Mouse (Mus musculus) lung, embryonic 15.5 days (tissue): ENCODE measurements at regions not wholly inside any gene's neighbourhood (a gene's known extent, or its start where the extent isn't known, plus 50 kb on each side); places are given as distances from the start of the nearest gene placed in this dataset.

ENCODE experiments used
- ATAC-seq: fragments of 200-750 bp; cut with Nextera tagmentation; 2 replicates; pipeline ENCODE4 v1.8.0; 2017; ENCODE audit warnings: moderate number of reproducible peaks, borderline replicate concordance; ENCODE audit not compliant: low FRiP score, low TSS enrichment; ENCODE audit errors: extremely low read depth
- H3K27ac ChIP-seq: fragments of 300-500 bp; sonication (generic); 2 replicates; pipeline ENCODE4 v1.5.1; 2015; ENCODE audit warnings: moderate library complexity, mild to moderate bottlenecking, inconsistent platforms
- H3K27me3 ChIP-seq: fragments of 300-500 bp; sonication (generic); 2 replicates; pipeline ENCODE4 v1.6.1; 2015; ENCODE audit warnings: inconsistent platforms
- H3K36me3 ChIP-seq: fragments of 300-500 bp; sonication (generic); 2 replicates; pipeline ENCODE4 v1.6.1; 2015; ENCODE audit warnings: inconsistent platforms
- H3K4me1 ChIP-seq: fragments of 300-500 bp; sonication (generic); 2 replicates; pipeline ENCODE4 v1.6.1; 2015; ENCODE audit warnings: inconsistent platforms
- H3K4me2 ChIP-seq: fragments of 300-500 bp; sonication (generic); 2 replicates; pipeline ENCODE4 v1.6.1; 2015; ENCODE audit warnings: inconsistent platforms, mild to moderate bottlenecking, moderate library complexity
- H3K4me3 ChIP-seq: fragments of 300-500 bp; sonication (generic); 2 replicates; pipeline ENCODE4 v1.5.1; 2015; ENCODE audit warnings: mild to moderate bottlenecking, inconsistent platforms
- H3K9ac ChIP-seq: fragments of 300-500 bp; sonication (generic); 2 replicates; pipeline ENCODE4 v1.6.1; 2015; ENCODE audit warnings: inconsistent platforms
- H3K9me3 ChIP-seq: fragments of 300-500 bp; sonication (generic); 2 replicates; pipeline ENCODE4 v1.6.1; 2016; ENCODE audit warnings: inconsistent platforms
- WGBS: fragments of 180-500 bp; shearing (Covaris S2); methylation state at CpG from one replicate; pipeline ENCODE4 v1.1.7; 2015; 5-methylcytosine and 5-hydroxymethylcytosine counted together

- H3K4me3 ChIP-seq, result peak overlapping the region; percentile 31
- no peaks in the 10 kb centered on the region for H3K4me1 ChIP-seq
- ATAC-seq, result no peak
- H3K27me3 ChIP-seq, result no peaks in the 10 kb centered on the region
- peak overlapping the region; percentile 57 for H3K4me2 ChIP-seq
- no peak overlapping the region for H3K27ac ChIP-seq
- no peaks in the 10 kb centered on the region for H3K36me3 ChIP-seq
- no peaks in the 10 kb centered on the region for H3K9me3 ChIP-seq
- WGBS, result 4% methylated on average over 19 of the region's 19 CpGs
- no peak overlapping the region; the same call in 1 of the 2 replicates for H3K9ac ChIP-seq
Observed at GRCm38 (mm10) chr2:57616525-57617225, 379.2 kb downstream of the Gpd2 start.

DNA sequence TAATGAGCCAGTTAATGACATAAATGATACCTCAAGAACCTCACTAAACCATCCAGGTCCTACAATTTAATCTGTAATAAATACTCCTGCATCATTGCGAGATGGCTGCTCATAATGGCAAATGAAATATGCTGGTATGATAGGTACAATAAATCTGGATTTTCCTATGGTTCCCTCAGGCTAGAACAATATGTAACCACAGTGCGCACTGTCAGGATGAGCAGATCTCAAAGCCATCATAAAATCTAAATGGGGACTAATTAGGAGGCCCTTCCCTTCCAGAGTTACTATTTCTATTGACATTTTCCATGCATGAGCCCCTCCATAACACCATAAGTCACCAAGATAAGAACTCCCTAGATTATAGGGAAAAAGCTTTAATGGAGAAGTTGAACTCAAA lies 379.8 kb downstream of the Gpd2 start:
- H3K27ac ChIP-seq, result no peak overlapping the region
- H3K4me3 ChIP-seq, result no peak overlapping the region
- 0 out of 2 replicates have a peak overlapping the region, but pooled peaks have one; percentile 57 for H3K4me2 ChIP-seq
- H3K27me3 ChIP-seq, result no peaks in the 10 kb centered on the region
- ATAC-seq, result no peak
- no peaks in the 10 kb centered on the region for H3K4me1 ChIP-seq
- H3K9me3 ChIP-seq, result no peaks in the 10 kb centered on the region
- H3K36me3 ChIP-seq, result no peaks in the 10 kb centered on the region
- 90% methylated on average over 2 of the region's 2 CpGs for WGBS
- H3K9ac ChIP-seq, result no peak overlapping the region

GRCm38 (mm10) chr2:57644117-57644516 lies 353.6 kb upstream of the Galnt5 start:
- no peaks in the 10 kb centered on the region for H3K9me3 ChIP-seq
- WGBS, result 43% methylated on average over 2 of the region's 2 CpGs
- H3K27ac ChIP-seq, result no peak overlapping the region
- H3K9ac ChIP-seq, result no peak overlapping the region
- H3K4me3 ChIP-seq, result no peak overlapping the region
- H3K4me1 ChIP-seq, result no peaks in the 10 kb centered on the region
- H3K4me2 ChIP-seq, result no peak overlapping the region
- no peaks in the 10 kb centered on the region for H3K36me3 ChIP-seq
- H3K27me3 ChIP-seq, result no peaks in the 10 kb centered on the region
- no peak for ATAC-seq

GRCm38 (mm10) chr2:57644541-57644940 lies 353.1 kb upstream of the Galnt5 start:
- 64% methylated on average over 2 of the region's 2 CpGs for WGBS
- H3K27ac ChIP-seq, result no peak overlapping the region
- H3K4me1 ChIP-seq, result no peaks in the 10 kb centered on the region
- no peak for ATAC-seq
- no peak overlapping the region for H3K4me3 ChIP-seq
- H3K4me2 ChIP-seq, result no peak overlapping the region
- H3K9me3 ChIP-seq, result no peaks in the 10 kb centered on the region
- no peaks in the 10 kb centered on the region for H3K27me3 ChIP-seq
- no peaks in the 10 kb centered on the region for H3K36me3 ChIP-seq
- H3K9ac ChIP-seq, result no peak overlapping the region

GRCm38 (mm10) chr2:57649002-57649401 lies 348.7 kb upstream of the Galnt5 start:
- no peak overlapping the region for H3K4me2 ChIP-seq
- no peaks in the 10 kb centered on the region for H3K9me3 ChIP-seq
- 70% methylated on average over 4 of the region's 4 CpGs for WGBS
- no peaks in the 10 kb centered on the region for H3K27me3 ChIP-seq
- H3K4me3 ChIP-seq, result no peak overlapping the region
- no peak for ATAC-seq
- H3K4me1 ChIP-seq, result no peaks in the 10 kb centered on the region
- H3K27ac ChIP-seq, result no peak overlapping the region
- H3K9ac ChIP-seq, result no peak overlapping the region
- no peaks in the 10 kb centered on the region for H3K36me3 ChIP-seq

DNA sequence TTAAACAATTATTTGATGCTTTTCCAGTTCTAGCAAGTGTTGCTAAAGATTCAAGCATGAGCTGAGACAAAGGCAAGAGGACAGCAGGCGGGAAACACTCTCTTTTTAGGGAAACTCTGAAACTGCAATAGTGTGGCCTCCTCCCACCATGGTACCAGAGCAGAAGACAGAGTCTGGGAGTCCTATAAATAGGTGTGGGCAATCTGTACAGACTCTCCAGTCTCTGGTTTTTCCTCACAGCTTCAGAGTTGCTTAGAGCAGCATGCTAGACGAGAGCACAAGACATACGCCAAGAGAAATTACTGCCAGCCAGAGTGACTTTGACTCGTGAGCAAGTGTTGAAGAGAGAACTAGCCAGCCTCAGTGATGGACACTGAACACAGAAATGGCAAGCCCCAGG lies 340.3 kb upstream of the Galnt5 start:
- ATAC-seq, result no peak
- Histone ChIP-seq H3K4me1 (no peaks in the 10 kb centered on the region), H3K9ac (no peak overlapping the region), H3K27me3 (no peaks in the 10 kb centered on the region), H3K36me3 (no peaks in the 10 kb centered on the region), H3K9me3 (no peaks in the 10 kb centered on the region), H3K4me3 (no peak overlapping the region), H3K27ac (no peak overlapping the region), H3K4me2 (no peak overlapping the region)
- 84% methylated on average over 4 of the region's 4 CpGs for WGBS

DNA sequence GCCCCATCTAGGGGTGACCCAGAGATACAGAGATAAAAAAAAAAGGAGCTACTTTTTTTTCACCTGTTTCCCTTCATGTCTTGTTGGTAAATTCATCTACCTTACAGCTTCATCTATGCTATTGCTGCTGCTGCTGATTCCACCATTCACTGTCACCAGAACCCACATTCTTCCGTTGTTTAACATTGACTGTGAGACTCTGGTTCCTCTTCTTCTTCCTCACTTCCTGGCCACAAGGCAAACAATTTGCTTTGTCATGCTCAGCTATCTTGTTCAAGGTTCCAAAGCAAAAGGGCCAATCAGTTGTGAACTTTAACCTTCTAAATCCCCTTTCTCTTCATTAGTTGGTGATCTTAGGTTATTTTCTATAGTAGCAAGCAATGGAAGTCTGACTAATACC lies 335.8 kb upstream of the Galnt5 start:
- Histone ChIP-seq H3K9me3 (no peaks in the 10 kb centered on the region), H3K36me3 (no peaks in the 10 kb centered on the region), H3K27ac (no peak overlapping the region), H3K4me1 (no peaks in the 10 kb centered on the region), H3K27me3 (no peaks in the 10 kb centered on the region), H3K4me2 (no peak overlapping the region), H3K9ac (no peak overlapping the region), H3K4me3 (no peak overlapping the region)
- no peak for ATAC-seq
- WGBS, result 79% methylated on average over 1 of the region's 1 CpGs

GRCm38 (mm10) chr2:57672007-57672643 lies 325.6 kb upstream of the Galnt5 start:
- no peak for ATAC-seq
- H3K9me3 ChIP-seq, result no peaks in the 10 kb centered on the region
- H3K27me3 ChIP-seq, result no peaks in the 10 kb centered on the region
- no peak overlapping the region for H3K27ac ChIP-seq
- H3K9ac ChIP-seq, result no peak overlapping the region
- 55% methylated on average over 3 of the region's 3 CpGs for WGBS
- H3K4me1 ChIP-seq, result no peaks in the 10 kb centered on the region
- no peaks in the 10 kb centered on the region for H3K36me3 ChIP-seq
- H3K4me2 ChIP-seq, result no peak overlapping the region
- no peak overlapping the region for H3K4me3 ChIP-seq

- no peaks in the 10 kb centered on the region for H3K4me1 ChIP-seq
- no peak overlapping the region for H3K9ac ChIP-seq
- no peak for ATAC-seq
- H3K9me3 ChIP-seq, result no peaks in the 10 kb centered on the region
- H3K4me3 ChIP-seq, result no peak overlapping the region
- WGBS, result 50% methylated on average over 3 of the region's 3 CpGs
- no peaks in the 10 kb centered on the region for H3K27me3 ChIP-seq
- H3K4me2 ChIP-seq, result no peak overlapping the region
- H3K36me3 ChIP-seq, result no peaks in the 10 kb centered on the region
- no peak overlapping the region for H3K27ac ChIP-seq
Observed at GRCm38 (mm10) chr2:57689877-57690276, 307.8 kb upstream of the Galnt5 start.

- no peaks in the 10 kb centered on the region for H3K36me3 ChIP-seq
- ATAC-seq, result no peak
- no peaks in the 10 kb centered on the region for H3K9me3 ChIP-seq
- no peak overlapping the region for H3K27ac ChIP-seq
- no peaks in the 10 kb centered on the region for H3K4me1 ChIP-seq
- H3K4me3 ChIP-seq, result no peak overlapping the region
- no peak overlapping the region for H3K9ac ChIP-seq
- WGBS, result 47% methylated on average over 11 of the region's 11 CpGs
- peak overlapping the region; percentile 37 for H3K4me2 ChIP-seq
- no peaks in the 10 kb centered on the region for H3K27me3 ChIP-seq
Observed at GRCm38 (mm10) chr2:57696992-57697772, 300.5 kb upstream of the Galnt5 start.

GRCm38 (mm10) chr2:57698659-57699061 lies 299.0 kb upstream of the Galnt5 start:
- ATAC-seq, result no peak
- no peak overlapping the region for H3K9ac ChIP-seq
- no peaks in the 10 kb centered on the region for H3K27me3 ChIP-seq
- WGBS, result 9% methylated on average over 11 of the region's 11 CpGs
- peak overlapping the region; percentile 52 for H3K4me2 ChIP-seq
- no peak overlapping the region for H3K27ac ChIP-seq
- no peaks in the 10 kb centered on the region for H3K9me3 ChIP-seq
- peak overlapping the region; percentile 15 for H3K4me3 ChIP-seq
- H3K36me3 ChIP-seq, result no peaks in the 10 kb centered on the region
- no peaks in the 10 kb centered on the region for H3K4me1 ChIP-seq

DNA sequence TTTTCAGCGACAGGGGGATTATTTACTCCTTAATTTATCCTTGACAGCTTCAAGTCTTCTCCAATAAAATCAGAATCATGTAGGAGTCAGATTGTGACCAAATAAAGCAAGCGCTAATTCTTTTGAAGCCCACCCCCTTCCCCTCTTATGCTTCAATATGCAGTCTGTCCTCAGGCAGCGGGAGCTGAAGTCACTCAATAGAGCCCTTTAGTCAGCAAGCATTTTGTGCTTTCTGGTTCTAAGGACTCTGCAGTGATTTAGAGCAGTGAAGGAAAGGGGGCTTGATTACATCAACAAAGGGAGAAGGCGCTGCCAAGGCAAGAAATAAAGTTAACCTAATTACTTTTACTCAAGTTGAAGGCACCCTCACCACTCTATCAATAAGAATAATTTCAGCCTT lies 298.5 kb upstream of the Galnt5 start:
- H3K4me2 ChIP-seq, result peak overlapping the region; percentile 52; the same call in 1 of the 2 replicates
- no peaks in the 10 kb centered on the region for H3K9me3 ChIP-seq
- H3K4me1 ChIP-seq, result no peaks in the 10 kb centered on the region
- H3K9ac ChIP-seq, result no peak overlapping the region
- H3K4me3 ChIP-seq, result 0 out of 2 replicates have a peak overlapping the region, but pooled peaks have one; percentile 15
- ATAC-seq, result no peak
- no peaks in the 10 kb centered on the region for H3K36me3 ChIP-seq
- no peak overlapping the region for H3K27ac ChIP-seq
- 48% methylated on average over 4 of the region's 4 CpGs for WGBS
- H3K27me3 ChIP-seq, result no peaks in the 10 kb centered on the region
